Mouse (Mus musculus) frontal cortex, adult 2 months (tissue): ENCODE results near the gene Ube2h. TPM values are rescaled to one million over a fixed set of nuclear protein-coding genes. Genes with fewer than 3 reads are reported as not detected.

Experiments
- DNase-seq, 2 experiments: peaks; one replicate each; pipeline ENCODE4 v3.0.0; 2022; ENCODE audit warnings: low spot score in 1 of 2; ENCODE audit errors: extremely low spot score in 1 of 2
- polyA plus RNA-seq: library from polyadenylated mRNA; depleted of rRNA; stranded (reverse); fragments of >200 nt; gene quantifications from 2 replicates; pipeline ENCODE4 v1.2.3, GENCODE M21; 2012; rRNA removed

Gene Ube2h
- polyA plus RNA-seq, 1 experiment = 78.2 TPM

DNA sequence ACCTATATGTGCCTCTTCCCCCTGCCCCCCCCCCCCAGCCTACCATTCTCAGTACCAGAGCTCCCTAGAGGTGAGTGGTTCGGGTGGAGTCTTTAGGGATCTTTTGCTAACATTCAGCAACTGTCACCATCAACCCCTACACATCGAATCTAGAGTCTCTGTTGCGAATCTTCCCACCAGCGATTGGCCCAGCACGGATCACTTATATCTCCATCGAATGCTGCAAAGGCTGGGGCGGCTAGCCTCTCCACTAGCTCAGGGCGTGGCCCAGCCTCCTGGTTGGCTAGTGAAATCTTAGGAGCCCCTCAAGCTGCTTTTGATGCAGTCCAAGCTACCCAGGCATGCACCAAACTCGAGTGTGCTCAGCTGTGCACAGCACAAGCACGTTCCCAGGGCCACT lies 132.4 kb downstream of the Ube2h start:
- DNase-seq = no peak

DNA sequence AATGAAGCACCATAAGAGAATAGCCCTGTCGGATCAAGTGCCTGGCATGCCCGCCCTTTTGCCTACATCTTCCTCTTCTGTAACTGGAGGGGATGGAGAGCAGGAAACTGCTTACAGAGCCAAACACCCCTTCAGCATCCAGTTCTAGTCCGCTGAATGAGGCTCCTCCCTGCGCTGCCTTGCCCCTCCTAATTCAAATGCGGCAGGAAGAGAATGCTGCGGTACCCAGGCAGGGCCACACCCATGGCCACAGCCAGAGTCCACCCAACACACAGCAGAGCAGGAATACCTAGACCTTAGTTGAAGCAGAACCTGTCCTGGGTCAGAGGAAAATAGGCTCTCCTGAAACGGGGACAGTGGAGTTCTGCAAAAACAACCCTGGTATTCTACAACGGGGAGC lies 133.1 kb downstream of the Ube2h start:
- DNase-seq = no peak

DNA sequence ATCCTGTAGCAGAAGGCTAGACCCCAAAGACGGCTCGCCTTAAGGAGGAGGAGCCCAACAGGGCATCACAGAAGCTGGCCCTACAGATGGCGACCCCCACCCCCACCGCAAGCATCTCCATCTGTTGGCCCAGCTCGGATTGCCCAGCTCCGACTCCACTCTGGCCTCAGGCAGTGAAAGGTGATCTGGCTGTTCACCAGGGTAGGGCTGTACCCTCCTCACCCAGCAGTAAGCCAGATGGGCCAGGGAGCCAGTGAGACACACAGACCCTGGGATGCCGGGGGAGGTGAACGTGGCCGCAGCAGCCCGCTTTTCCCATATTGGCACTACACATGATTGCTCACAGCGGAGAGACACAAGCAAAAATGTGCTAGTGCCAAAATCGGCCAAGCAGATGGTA lies 135.2 kb downstream of the Ube2h start:
- DNase-seq = no peak

DNA sequence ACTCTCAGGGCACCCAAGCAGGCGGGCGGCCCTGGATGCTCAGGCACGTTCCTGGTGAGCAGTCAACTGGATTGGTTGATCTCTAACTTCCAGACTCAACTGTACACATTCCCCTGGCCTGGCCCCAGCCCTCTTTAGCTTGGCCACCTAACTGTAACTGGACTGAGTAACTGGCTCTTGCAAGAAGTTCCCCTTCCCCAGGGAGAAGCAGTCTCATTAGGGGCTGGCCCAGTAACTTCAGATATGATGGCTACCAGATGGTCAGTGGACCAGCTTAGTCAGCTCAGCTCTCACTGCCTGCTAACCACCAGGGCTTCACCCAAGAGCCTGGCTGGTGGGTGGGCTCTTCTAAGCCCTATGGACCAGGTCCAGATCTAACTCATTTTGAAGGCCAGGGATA lies 136.1 kb downstream of the Ube2h start:
- no peak for DNase-seq

DNA sequence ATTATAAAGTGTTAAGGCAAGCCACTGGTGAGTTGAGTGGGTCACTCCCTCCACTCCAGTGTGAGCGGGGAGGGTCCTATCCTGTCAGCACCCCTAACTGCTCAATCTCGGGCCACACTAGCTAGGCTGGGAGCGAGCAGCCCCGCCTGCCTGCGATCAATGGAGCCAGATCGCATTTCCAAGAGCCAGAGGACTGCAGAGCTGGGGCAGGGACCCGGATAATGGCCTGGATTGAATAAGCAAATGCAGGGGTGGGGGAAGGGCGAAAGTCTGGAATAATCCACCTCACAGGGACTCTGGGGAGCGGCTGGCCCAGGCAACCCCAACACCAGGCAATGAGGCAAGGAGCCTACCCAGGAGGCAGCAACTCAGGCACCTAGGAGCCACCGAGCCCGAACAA lies 137.1 kb downstream of the Ube2h start:
- no peak for DNase-seq

DNA sequence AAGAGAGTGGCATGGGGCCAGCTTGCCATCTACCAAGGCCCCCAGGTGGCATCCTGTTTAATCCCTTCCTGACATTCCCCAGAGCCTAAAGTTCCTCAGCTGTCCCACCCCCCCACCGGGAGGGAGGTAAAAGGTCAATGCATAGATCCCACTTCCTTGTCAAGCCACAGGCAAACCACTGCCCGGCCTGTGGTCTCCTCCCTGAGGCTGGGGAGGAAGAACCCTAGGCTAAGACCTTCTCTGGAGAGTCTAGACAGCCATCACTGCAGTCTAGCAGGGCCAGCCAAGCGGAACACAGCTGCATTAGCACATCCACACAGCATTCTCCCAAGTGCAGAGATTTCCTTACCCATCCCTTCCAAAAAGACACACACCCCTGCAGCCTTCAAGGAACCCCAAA lies 138.0 kb downstream of the Ube2h start:
- DNase-seq = no peak

DNA sequence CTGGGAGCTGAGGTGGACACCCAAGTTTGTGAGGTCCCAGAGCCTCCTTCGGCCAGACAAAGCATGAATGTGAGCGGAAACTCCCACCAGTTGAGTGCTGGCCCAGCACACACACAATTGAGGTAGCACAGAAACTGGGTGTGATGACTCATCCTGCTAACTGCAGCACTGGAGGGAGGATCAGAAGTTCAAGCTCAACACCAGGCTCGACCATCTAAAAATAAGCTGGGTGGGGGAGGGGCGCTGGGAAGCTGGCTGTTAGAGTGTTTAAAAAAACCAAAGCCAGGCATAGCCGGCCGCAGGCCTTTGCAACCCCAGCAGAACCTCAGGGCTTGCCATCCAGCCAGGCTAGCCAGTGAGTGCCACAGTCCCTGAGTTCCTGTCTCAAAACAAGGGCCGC lies 142.2 kb downstream of the Ube2h start:
- DNase-seq = peak in 1 of 2 experiments; percentile 24

DNA sequence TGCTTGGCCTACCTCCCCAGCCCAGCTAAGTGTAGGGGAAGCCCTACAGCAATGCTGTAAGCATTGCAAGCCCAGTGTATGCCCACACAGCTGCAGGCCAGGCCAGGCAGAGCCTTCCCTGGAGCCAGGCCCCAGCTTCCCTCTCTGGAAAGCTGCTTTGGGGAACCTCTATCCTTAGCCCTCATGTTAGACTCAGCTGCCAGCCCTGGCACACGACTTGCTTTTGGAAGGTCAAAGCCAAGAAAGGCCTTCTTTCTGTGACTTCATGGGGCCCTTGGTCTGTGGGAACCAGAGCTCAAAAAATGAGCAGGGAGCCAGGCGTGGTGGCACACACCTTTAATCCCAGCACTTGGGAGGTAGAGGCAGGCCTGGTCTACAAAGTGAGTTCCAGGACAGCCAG lies 142.7 kb downstream of the Ube2h start:
- no peak for DNase-seq

Other genes with a start within 250 kb of the Ube2h start
- gene Zc3hc1, start 86.5 kb upstream of the Ube2h start, polyA plus RNA-seq = 24.4 and 25.4 TPM in 2 replicates
- 55.5 and 62.7 TPM in 2 replicates for gene Klhdc10, start 97.3 kb upstream of the Ube2h start, polyA plus RNA-seq
- gene Tmem209, start 205.2 kb upstream of the Ube2h start, polyA plus RNA-seq = 25.1 and 28.2 TPM in 2 replicates
- gene Ssmem1, start 205.3 kb upstream of the Ube2h start, polyA plus RNA-seq = 0.08 TPM in 1 of 2 replicates, not detected in the other
- 2.7 and 4.3 TPM in 2 replicates for gene Cpa2, start 237.0 kb upstream of the Ube2h start, polyA plus RNA-seq